Mouse (Mus musculus): ENCODE results near the gene Tmem94.

- TF ChIP-seq CTCF (IDR thresholded peaks at IDR 0.05; ENCODE audit: control insufficient read depth, insufficient read depth, insufficient replicate concordance, low read depth, low read length) (no peak), POLR2A (IDR thresholded peaks at IDR 0.05; ENCODE audit: control insufficient read depth, low read depth, low read length) (no peak)
Measured at GRCm38 (mm10) chr11:115786473-115786872, 21.2 kb downstream of the Tmem94 start.
